Mouse (Mus musculus): ENCODE data around the gene Rab5b. TPM values are rescaled to one million over a fixed set of nuclear protein-coding genes. Genes with fewer than 3 reads are reported as not detected.
A peak's percentile ranks its signal among the peaks of the same experiment; 100 is the strongest.
"Not testable (repeated sequence)": the region's sequence is repeated elsewhere in the genome, so short reads cannot be mapped to it uniquely, and the experiment has no call there.

Gene Rab5b
- 33.1 and 40.2 TPM in 2 replicates for total RNA-seq (2015)
- total RNA-seq (2017): 47.9 and 50.6 TPM in 2 replicates

DNA sequence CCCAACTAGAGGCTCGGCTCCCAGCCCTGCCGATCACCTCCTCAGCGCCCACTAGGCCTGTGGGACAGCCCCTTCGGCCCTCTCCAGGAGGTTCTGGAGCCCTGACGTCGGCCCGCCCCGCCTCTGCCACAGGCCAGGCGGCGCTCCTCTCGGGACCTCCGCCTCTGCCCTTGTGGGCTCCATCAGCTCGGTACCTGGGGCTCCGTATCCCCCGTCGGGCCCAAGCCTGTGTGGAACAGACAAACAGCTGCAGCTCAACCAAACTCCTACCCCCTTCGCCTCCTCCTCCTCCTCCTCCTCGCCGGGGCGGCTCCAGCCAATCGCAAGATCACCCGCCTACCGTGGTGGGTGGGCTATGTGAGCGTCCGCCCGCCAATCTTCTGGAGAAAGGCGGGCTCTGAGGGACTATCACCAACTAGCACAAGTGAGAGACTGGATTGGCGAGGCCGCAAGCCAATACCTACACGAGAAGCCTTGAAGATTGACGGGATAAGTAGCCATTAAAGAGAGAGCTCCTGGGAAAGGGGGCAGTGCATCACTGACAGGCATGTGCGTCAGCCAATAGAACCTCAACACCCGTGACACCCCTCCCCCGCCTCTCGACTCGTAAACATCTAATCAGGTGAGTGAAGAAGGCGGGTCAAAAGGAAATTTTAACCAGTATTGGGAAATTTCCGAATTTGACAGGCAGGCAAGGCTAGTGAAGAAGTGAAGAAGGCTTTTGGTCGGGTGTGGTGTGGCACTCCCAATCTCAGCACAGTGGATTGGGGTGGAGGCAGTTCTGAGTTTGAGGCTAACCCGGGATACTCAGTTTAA, at the start of gene Rab5b:
Gene Rab5b (minus strand): TSS at position 273 of the 816 bp plus-strand sequence.
- peak; percentile 87 for ATAC-seq (replicated peaks; ENCODE audit: poor library complexity)

DNA sequence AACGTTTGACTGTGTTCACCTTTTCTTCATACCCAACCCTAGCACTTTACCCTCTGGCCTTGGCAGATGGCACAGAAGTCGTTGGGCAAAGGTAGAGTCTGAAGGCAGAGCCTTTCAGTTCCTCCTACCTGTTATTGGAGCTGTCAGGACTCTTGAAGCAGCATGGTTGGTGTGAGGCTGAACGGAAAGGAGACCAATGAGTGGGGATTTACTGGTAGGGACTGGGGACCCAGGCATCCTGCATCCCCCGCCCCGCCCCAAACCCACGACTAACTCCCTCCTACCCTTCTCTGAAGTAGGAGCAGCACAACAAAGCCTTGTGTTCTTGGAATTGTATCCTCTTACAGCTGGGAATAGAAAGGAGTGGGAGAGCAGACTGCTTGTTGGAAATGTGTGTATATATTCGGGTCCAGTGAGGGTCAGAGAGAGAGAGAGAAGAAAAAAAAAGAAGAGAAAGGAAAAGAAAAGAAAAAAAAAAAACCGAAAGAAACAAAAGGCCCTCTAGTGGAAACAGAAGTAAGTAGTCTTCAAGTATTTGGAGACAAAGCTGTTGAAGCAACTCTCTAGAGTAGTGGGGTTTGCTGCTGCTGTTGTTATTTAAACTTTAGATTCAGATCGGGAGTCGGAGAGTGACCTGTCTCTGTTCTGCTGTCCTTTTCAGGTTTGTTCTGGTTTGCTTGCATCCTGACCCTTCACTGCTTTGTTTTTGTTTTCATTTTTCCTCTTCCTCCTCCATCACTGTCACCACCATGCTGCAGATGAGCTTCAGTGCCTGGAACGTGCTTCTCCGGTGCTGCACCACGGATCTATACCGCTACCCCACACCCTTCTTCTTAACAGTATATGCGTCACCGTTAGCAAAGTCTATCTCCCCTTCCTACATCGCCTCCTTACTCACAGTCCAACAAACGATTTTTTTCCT, 48.9 kb upstream of the Rab5b start, which contains the start of gene Dgka:
Gene Dgka (minus strand): TSS at position 176 of the 922 bp plus-strand sequence.
- no peak for ATAC-seq (replicated peaks; ENCODE audit: poor library complexity)

DNA sequence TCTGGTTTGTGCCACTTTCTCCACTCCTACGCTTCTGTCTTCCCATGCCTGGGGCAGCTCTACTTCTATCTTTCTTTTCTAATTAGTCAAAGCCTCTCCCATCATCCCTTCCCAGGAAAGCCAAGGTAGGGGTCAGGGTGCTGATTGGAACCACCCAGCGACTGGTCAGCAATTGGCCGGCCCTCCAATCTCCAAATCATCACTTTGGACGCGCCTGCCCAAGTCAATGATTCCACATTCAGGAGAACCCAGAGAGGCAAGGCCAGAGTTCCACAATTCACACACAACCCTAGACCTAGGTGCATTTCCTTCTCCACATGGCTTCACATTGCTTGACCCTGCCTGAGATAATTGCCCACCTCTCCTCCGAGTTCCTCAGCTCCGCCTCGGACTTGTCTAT, 48.1 kb upstream of the Rab5b start:
- ATAC-seq (replicated peaks; ENCODE audit: poor library complexity): no peak

DNA sequence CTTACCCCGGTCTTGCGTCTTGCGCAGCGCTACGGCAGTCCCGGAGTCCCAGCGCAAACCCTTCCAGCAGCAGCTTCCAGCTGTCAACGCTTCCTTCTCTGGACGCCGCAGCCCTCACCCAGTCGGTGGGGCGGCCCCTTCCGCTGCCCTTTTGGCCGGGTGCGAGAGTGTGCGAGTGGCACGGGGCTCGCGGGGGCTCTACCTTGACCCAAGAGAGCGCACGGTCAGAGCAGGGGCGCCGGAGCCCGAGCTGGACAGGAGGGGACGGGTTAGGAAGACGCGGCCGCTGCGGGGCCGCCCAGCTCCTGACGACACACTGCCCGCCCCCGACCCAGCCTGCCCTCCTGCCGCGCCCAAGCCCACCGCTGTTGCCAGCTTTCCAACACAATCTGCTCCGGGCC, 47.7 kb upstream of the Rab5b start:
- ATAC-seq (replicated peaks; ENCODE audit: poor library complexity): 0 out of 2 replicates have a peak, but pooled peaks have one; percentile 8

DNA sequence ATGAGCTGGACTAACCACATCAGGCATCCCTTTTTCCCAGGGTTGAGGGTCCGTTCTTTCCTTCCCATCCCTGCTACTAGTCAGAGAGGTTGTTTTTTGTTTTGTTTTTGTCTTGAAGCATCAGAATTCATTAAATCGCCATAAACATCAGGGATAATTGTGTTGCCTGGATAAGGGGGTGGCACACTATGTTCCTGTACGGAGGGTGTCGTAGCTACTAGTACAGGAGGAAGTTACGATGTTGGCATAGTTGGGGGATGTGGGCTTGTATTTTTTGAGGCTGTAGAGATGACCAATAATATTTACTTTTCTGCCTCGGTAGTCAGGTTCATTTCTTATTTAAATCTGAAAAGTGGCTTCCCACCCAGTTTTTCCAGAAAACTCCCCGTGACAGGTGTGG, 47.2 kb upstream of the Rab5b start:
- ATAC-seq (replicated peaks; ENCODE audit: poor library complexity): no peak

DNA sequence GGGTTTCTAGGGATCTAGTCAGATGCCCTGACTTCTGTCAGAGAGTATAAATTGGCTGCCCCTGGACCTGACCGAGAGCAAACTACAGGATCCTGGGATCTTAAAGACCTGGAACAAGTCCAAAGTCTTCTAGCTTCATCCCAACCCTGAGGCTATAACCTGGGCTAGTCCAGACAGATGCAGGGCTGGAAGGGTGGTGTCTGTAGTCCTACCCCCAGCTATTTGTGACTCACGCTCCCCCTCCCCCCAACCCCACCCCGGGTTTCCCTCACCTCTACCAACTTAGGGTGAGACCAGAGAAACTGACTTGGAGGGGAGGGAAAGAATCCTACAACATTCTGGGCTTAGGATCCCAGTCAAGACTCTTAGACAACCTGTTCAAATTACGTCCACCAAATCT, 46.6 kb upstream of the Rab5b start:
- ATAC-seq (replicated peaks; ENCODE audit: poor library complexity): no peak

DNA sequence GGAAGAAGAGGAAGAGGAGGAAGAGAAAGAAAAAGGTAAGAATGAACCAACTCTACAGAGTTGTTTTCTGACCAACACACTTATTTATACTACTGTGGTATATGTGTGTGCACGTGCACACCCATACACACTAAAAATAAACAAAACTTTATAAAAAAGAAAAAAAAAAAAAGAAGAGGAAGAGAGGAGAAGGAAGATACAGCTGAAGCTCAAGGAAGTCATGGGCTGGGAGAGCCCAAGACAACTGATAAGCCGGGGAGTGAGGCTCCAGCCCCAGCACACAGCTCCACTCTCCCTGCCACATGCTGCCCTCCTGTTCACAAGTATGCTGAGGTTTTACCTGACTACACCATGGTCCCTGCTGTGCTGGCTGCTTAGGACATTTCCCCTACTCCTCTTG, 44.2 kb upstream of the Rab5b start:
- 0 out of 2 replicates have a peak, but pooled peaks have one; percentile 19 for ATAC-seq (replicated peaks; ENCODE audit: poor library complexity)

DNA sequence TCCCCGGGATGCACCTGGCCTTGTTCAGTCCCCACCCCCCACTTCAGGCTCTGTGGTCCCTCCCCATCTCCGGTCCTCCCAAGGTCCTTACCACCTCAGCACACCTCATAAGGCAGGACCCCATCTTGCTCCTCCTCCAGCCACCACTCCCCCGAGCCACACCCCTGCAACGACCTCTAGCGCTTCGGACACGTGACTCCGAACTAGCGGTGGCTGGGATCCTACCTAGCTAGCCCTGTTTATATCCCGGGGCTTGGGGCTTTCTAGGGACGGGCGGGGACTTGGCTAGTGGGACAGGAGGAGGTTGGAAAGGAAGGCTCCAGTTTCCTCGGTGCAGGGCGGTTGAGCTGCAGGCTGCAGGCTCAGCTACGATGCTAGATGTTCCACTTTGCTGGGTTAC, 41.4 kb upstream of the Rab5b start:
- no peak for ATAC-seq (replicated peaks; ENCODE audit: poor library complexity)

DNA sequence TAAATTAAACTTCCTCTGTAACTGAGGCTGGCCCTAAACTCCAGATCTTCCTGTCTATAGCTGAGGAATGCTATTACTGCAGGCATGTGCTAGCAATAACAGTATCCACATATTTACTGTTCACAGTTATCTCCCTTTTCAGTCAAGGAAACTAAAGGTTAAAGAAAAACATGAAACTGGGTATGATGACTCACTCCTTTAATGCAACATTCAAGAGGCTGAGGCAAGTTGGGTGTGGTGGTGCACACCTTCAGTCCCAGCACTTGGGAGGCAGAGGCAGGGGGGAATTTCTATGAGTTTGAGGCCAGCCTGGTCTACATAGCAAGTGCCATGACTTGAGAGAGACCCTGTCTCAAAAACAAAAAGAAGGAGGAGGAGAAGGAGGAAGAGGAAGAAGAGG, 35.9 kb upstream of the Rab5b start:
- ATAC-seq (replicated peaks; ENCODE audit: poor library complexity): no peak

DNA sequence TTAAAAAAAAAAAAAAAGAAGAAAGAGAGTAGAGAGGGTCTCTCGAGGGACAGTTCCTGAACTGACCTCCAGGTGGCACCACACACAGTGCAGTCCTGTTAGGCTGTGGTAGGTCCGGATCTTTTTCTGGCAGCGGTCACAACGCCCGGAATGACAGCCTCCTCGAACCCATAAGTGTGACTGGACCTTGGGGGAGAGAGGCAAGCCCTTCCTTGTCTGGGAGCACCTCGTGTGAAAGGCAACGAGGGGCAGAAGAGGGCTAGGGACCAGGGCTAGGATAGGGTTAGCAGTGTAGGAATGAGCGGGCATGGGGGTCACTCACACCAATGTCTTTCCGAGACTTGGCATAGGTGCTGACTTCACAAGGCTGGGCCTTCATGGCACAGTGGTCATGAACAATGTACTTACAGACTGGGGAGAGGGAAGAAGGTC, 35.0 kb upstream of the Rab5b start:
- ATAC-seq (replicated peaks; ENCODE audit: poor library complexity): peak; percentile 93

DNA sequence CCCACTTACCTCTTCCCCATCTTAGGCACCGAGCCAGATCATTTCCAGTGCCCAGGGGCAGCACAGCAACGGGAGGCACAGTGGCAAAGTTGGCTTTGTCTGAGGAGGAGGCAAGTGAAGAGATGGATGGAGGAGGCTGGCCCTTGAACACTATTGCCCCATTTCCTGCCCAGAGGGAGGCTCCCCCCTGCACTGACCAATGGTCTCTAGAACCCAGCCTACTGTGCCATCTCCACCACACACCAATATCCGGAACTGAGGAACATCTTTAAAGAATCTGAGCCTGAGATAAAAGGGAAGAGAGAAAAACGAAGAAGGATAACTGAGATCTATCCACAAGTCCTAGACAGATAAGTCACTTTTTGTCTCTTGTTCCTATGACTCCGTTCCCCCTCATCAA, 32.0 kb upstream of the Rab5b start:
- peak; percentile 52 for ATAC-seq (replicated peaks; ENCODE audit: poor library complexity)

DNA sequence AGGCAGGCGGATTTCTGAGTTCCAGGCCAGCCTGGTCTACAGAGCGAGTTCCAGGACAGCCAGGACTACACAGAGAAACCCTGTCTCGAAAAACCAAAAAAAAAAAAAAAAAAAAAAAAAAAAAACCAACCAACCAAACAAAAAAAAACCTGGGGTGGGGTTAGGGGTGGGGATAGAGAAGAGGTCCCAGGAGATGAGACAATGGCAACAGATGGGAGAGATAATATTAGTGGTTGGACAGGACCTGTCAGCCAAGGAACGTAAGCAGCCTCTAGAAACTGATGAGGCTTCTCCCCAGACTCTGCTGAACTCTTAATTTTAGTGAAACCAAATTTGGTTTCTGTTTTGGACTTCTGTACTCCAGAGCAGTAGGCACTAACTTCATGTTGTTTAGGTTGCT, 29.4 kb upstream of the Rab5b start:
- peak; percentile 58; the same call in 1 of the 2 replicates for ATAC-seq (replicated peaks; ENCODE audit: poor library complexity)

DNA sequence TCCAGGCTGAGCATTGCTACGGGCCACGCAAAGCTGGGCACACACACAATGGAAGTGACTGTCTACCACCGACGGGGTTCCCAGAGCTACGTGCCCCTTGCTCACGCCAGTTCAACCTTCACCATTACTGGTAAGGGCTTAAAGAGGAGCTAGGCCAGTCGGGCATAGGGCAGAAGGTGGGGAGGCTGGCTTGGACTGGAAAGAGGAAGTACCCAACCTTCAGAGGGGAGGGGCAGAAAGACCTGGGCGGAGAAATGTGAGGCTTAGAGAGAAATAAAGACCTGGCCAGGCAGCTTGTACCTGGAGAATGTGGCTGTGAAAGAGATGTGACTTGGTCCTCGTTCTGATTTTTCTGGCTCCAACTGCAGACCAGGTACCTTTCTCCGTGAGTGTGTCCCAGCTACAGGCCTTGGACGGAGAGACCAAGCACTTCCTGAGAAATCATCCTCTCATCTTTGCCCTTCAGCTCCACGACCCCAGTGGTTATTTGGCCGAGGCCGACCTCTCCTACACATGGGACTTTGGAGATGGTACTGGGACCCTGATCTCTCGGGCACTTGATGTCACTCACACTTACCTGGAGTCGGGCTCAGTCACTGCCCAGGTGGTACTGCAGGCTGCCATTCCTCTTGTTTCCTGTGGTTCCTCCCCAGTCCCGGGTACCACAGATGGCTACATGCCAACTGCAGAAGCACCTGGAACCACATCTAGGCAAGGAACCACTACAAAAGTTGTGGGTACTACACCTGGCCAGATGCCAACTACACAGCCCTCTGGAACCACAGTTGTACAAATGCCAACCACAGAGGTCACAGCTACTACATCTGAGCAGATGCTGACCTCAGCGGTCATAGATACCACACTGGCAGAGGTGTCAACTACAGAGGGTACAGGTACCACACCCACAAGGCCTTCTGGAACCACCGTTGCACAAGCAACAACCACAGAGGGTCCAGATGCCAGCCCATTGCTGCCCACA, 19.8 kb upstream of the Rab5b start:
- peak; percentile 92 for ATAC-seq (replicated peaks; ENCODE audit: poor library complexity)

DNA sequence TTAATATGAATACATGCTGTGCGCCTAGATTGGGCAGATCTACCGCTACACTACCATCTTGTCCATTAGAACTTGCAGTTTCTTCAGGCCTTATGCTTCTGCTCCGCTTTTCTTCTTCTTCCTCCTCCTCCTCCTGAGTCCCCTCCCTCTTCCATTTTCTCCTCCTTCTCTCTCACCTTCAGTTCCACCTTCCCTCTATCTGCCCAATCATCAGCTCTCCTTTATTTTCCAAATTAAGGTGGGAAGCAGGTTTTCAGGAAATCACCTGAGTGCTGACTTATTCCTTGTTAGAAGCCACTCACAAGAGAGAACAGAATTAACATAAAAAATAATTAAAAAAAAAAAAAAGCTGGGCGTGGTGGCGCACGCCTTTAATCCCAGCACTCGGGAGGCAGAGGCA, 15.3 kb upstream of the Rab5b start:
- ATAC-seq (replicated peaks; ENCODE audit: poor library complexity): not testable (repeated sequence)

DNA sequence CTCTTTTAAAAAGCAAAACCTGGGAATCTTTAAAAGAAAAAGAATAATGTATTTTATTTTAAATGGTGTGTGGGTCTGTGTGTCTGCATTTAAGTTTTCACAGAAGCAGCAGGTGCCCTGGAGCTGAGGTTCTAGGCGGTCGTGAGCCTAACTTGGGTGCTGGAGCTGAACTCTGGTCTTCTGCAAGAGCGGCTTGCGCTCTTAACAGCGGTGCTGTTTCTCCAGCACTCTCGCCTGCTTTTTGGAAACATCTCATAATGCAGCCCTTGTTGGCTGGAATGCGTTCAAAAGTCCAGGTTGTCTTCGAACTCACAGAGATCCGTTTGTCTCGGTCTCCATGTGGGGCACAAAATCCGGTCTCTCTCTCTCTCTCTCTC, 9.2 kb upstream of the Rab5b start:
- ATAC-seq (replicated peaks; ENCODE audit: poor library complexity): peak; percentile 9

DNA sequence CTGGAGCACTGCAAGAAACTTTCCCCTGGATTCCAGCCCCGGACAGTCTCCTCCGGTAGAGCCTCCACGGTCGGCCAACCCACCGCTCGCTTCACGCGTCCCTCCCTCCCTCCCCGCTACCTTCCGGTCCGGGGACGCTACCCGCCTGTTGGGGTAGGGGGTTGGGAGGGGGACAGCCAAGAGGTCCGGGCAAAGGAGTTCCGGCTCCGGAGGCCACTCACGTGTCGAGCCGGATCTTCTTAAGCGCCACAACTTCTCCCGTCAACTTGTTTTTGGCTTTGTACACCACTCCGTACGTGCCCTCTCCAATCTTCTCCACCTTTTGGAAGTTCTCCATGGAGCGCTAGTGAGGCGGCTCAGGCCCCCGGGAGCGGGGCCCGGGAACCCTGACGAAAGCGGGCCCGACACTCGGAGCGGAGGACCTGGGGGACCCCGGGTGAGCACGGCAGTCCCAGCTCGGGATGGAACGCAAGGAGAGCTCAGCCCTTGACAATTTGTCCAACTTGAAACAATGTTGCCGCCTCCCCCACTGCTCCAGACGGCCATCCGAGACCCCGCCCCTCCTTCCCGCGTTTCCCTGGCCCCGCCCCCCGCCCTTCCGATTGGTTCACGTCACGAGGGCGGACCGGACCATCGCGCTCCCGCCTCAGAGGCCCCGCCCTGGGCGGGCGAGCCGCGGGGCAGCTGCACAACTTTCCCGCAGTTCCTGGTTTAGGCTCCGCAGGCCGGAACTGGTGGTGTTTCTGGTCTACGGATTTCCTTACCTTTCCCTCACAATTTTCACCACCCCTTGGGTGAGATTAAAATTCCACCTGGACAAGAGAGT, 8.6 kb upstream of the Rab5b start, which contains the start of gene Cdk2:
Gene Cdk2 (minus strand): TSS at position 541 of the 826 bp plus-strand sequence.
- ATAC-seq (replicated peaks; ENCODE audit: poor library complexity): peak; percentile 88

DNA sequence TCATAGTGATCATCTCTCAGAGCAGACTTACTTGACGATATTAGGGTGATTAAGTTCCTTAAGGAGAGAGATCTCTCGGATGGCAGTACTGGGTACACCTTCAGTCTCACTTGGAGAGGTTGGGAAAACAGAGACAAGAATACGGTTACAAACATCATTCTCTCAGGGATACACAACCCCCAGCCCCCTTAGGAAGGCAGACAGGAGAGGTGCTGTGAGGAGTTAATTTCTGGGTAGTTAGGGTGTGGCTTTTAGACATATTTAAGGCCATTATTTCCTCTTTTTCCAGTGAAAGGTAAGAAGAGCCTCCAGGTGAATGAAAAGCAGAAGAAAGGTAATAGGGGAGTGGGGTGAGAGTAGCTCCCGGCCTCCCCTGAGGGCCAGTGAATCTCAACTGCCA, 7.8 kb upstream of the Rab5b start, which contains the start of gene Pmel:
Gene Pmel (plus strand): TSS at position 301 of the 400 bp plus-strand sequence.
- ATAC-seq (replicated peaks; ENCODE audit: poor library complexity): no peak

DNA sequence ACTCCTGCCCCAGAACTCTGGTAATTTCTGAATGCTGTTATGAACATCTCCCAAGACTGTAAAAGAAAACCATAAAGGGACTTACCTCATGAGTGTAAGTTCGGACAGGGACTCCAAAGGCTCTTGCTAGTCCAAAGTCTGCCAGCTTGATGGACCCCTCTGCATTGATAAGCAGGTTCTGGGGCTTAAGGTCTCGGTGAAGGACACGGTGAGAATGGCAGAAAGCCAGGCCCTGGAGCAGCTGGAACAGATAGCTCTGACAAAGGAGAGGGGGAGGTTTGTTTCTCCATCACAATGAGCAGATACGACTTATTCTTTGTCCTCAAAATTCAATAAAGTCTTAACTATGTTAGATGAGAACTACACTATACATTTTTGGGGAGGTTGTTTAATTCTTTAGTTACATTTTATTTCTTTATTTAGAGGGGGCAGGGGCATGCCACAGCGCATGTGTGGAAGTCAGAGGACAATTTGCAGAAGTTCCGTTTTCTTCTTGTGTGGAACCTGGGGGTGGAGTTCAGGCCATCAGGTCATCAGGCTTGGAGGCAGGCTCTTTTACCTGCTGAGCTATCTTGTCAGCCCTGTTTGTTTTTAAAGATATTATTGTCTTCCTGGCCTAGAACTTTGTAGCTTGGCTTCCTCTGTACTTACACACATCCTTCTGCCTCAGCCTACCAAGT, 6.4 kb upstream of the Rab5b start:
- no peak for ATAC-seq (replicated peaks; ENCODE audit: poor library complexity)

DNA sequence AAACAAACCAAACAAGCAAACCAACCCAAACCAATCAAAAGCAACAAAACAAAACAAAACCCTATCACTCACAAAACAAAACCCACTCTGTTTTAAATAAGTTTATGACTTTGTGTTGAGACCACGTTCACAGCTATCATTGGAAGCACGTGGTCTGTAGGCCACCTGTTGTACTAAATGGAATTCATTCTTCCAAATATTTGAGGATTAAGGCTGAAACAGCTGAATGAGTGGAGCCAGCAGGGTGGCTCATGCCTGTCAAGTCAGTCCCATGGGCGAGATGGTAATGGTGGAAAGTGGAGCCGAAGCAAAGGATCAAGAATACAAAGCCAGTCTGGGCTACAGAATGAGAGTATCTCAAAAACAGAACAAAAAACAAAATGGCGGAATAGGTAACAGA, 4.6 kb upstream of the Rab5b start:
- ATAC-seq (replicated peaks; ENCODE audit: poor library complexity): no peak
